Mouse (Mus musculus): ENCODE measurements around the gene Pdzrn3.

DNA sequence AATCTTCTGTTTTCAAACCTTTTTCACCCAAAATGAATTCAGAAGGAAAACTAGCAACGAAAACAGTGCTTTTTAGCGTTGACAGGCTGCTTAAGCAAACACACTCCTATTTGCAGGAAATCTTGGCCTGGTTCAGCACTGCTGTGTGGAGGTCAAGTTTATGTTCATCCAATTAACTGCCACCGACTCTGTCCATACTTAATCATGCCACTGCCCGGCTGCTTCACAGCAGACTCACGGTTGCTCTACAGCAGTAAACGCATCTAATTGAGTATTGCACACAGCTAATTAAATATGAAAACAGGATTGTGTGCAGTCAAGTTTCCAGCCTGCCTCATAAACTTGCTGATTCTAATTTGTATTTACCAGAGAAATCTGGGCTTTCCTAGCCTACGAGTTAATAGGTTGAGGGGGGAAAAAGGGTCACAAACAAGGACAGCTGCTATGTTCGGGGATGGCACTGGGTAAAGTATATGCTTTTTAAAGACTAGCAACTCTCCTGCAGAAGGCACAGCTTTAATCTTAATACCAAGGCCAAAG is 183.2 kb downstream of the Pdzrn3 start:
- TF ChIP-seq ZC3H11A (IDR thresholded peaks at IDR 0.05; ENCODE audit: borderline replicate concordance, low read depth, low read length) (no peak), HCFC1 (IDR thresholded peaks at IDR 0.05; ENCODE audit: borderline replicate concordance, insufficient read depth, low read length) (no peak), CHD2 (IDR thresholded peaks at IDR 0.05; ENCODE audit: low read depth, low read length) (no peak), MAFK (IDR thresholded peaks at IDR 0.05; ENCODE audit: insufficient read depth, low read depth, low read length) (no peak)

Measured in ES-E14 (cell line).